Mouse (Mus musculus) embryonic facial prominence, embryonic 10.5 days (tissue): ENCODE data around the gene Txn2. TPM values are rescaled to one million over a fixed set of nuclear protein-coding genes. Genes with fewer than 3 reads are reported as not detected.
A peak's percentile ranks its signal among the peaks of the same experiment; 100 is the strongest.

Source experiments
- DNase-seq: peaks from one replicate; pipeline ENCODE4 v3.0.0-alpha.2; 2017; ENCODE audit warnings: low spot score
- H3K27ac ChIP-seq: fragments of 300-500 bp; sonication (generic); replicated peaks from 2 replicates; pipeline ENCODE4 v1.5.1; 2016; ENCODE audit warnings: mild to moderate bottlenecking
- H3K27me3 ChIP-seq: fragments of 300-500 bp; sonication (generic); replicated peaks from 2 replicates; pipeline ENCODE4 v1.6.1; 2016; ENCODE audit warnings: low read depth, mild to moderate bottlenecking; ENCODE audit not compliant: poor library complexity, severe bottlenecking
- H3K36me3 ChIP-seq: fragments of 300-500 bp; sonication (generic); replicated peaks from 2 replicates; pipeline ENCODE4 v1.6.1; 2016; ENCODE audit warnings: mild to moderate bottlenecking, moderate library complexity
- H3K4me1 ChIP-seq: fragments of 300-500 bp; sonication (generic); 2 replicates; pipeline ENCODE4 v1.6.1; 2016
- H3K4me3 ChIP-seq: fragments of 300-500 bp; sonication (generic); 2 replicates; pipeline ENCODE4 v1.5.1; 2016; ENCODE audit warnings: mild to moderate bottlenecking, moderate library complexity
- H3K9me3 ChIP-seq: fragments of 300-500 bp; sonication (generic); 2 replicates; pipeline ENCODE4 v1.6.1; 2016; ENCODE audit warnings: mild to moderate bottlenecking
- WGBS: fragments of 180-500 bp; shearing (Covaris S2); methylation state at CpG from one replicate; pipeline ENCODE4 v1.1.7; 2016; 5-methylcytosine and 5-hydroxymethylcytosine counted together
- polyA plus RNA-seq: library from polyadenylated mRNA; unstranded; fragments of >200 nt; fragmentation: Nextera tagmentation; extraction: Ambion mirVana; gene quantifications from 2 replicates; pipeline ENCODE4 v1.2.1, GENCODE M21; 2016

Gene Txn2
- polyA plus RNA-seq, 1 experiment from 2014 or later: 289 TPM

- no peak for DNase-seq
- WGBS: 82% methylated on average over 6 of the region's 6 CpGs
- no peak overlapping the region for H3K27ac ChIP-seq
- H3K4me1 ChIP-seq: peaks cover 33% of the 10 kb centered on the region
- no peaks in the 10 kb centered on the region for H3K27me3 ChIP-seq
- no peak overlapping the region for H3K4me3 ChIP-seq
- peaks cover 16% of the 10 kb centered on the region for H3K36me3 ChIP-seq
- H3K9me3 ChIP-seq: no peaks in the 10 kb centered on the region
Measured at GRCm38 (mm10) chr15:77930986-77931688, 2.3 kb upstream of the Txn2 start.

- no peak for DNase-seq
- H3K9me3 ChIP-seq: no peaks in the 10 kb centered on the region
- H3K36me3 ChIP-seq: peaks cover 27% of the 10 kb centered on the region
- 58% methylated on average over 8 of the region's 8 CpGs for WGBS
- peak overlapping the region; percentile 86; the same call in 1 of the 2 replicates for H3K27ac ChIP-seq
- peaks cover 33% of the 10 kb centered on the region for H3K4me1 ChIP-seq
- H3K27me3 ChIP-seq: no peaks in the 10 kb centered on the region
- peak overlapping the region; percentile 80 for H3K4me3 ChIP-seq
Measured at GRCm38 (mm10) chr15:77929804-77930203, 998 bp upstream of the Txn2 start.

DNA sequence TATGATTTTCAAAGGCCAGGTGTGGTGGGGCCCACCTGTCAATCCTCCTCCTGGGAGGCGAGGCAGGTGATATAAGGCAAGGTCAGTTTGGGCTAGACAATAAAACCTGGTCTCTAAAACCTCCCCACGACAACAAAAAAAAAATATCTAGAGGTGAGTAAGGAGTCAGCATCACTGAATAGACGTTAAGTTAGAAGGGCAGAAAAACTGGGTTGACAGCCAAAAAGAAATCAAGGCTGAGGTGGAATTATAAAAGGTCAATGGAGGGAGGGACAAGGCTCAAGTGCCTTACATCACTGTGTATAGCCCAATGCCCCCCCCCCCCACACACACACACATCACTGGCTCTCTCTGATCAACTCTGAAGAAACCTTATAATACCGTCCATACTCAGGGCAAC lies 715 bp downstream of the Txn2 start:
- H3K27me3 ChIP-seq: no peaks in the 10 kb centered on the region
- H3K36me3 ChIP-seq: peaks cover 44% of the 10 kb centered on the region
- 26% methylated on average over 4 of the region's 4 CpGs for WGBS
- peaks cover 22% of the 10 kb centered on the region for H3K4me1 ChIP-seq
- no peak for DNase-seq
- peak overlapping the region; percentile 80 for H3K4me3 ChIP-seq
- H3K9me3 ChIP-seq: no peaks in the 10 kb centered on the region
- peak overlapping the region; percentile 86 for H3K27ac ChIP-seq

GRCm38 (mm10) chr15:77926921-77927320 lies 1.9 kb downstream of the Txn2 start:
- Histone ChIP-seq H3K27me3 (no peaks in the 10 kb centered on the region), H3K27ac (no peak overlapping the region), H3K4me3 (peak overlapping the region; percentile 80; the same call in 1 of the 2 replicates), H3K9me3 (no peaks in the 10 kb centered on the region), H3K36me3 (peaks cover 56% of the 10 kb centered on the region), H3K4me1 (peaks cover 22% of the 10 kb centered on the region)
- 95% methylated on average over 5 of the region's 5 CpGs for WGBS
- no peak for DNase-seq

- Histone ChIP-seq H3K36me3 (peaks cover 71% of the 10 kb centered on the region), H3K9me3 (no peaks in the 10 kb centered on the region), H3K27me3 (no peaks in the 10 kb centered on the region), H3K4me3 (no peak overlapping the region), H3K4me1 (peaks cover 30% of the 10 kb centered on the region), H3K27ac (no peak overlapping the region)
- WGBS: 98% methylated on average over 2 of the region's 2 CpGs
- DNase-seq: no peak
Measured at GRCm38 (mm10) chr15:77925195-77925594, 3.6 kb downstream of the Txn2 start.

GRCm38 (mm10) chr15:77923267-77924035 lies 5.4 kb downstream of the Txn2 start:
- 69% methylated on average over 9 of the region's 9 CpGs for WGBS
- Histone ChIP-seq H3K9me3 (no peaks in the 10 kb centered on the region), H3K4me1 (peaks cover 20% of the 10 kb centered on the region), H3K4me3 (no peak overlapping the region), H3K36me3 (peaks cover 89% of the 10 kb centered on the region), H3K27me3 (no peaks in the 10 kb centered on the region), H3K27ac (no peak overlapping the region)
- DNase-seq: no peak

GRCm38 (mm10) chr15:77922710-77923109 lies 6.1 kb downstream of the Txn2 start:
- Histone ChIP-seq H3K4me1 (peaks cover 14% of the 10 kb centered on the region), H3K27ac (no peak overlapping the region), H3K27me3 (no peaks in the 10 kb centered on the region), H3K36me3 (peaks cover 96% of the 10 kb centered on the region), H3K4me3 (no peak overlapping the region), H3K9me3 (no peaks in the 10 kb centered on the region)
- DNase-seq: no peak
- 86% methylated on average over 9 of the region's 9 CpGs for WGBS

DNA sequence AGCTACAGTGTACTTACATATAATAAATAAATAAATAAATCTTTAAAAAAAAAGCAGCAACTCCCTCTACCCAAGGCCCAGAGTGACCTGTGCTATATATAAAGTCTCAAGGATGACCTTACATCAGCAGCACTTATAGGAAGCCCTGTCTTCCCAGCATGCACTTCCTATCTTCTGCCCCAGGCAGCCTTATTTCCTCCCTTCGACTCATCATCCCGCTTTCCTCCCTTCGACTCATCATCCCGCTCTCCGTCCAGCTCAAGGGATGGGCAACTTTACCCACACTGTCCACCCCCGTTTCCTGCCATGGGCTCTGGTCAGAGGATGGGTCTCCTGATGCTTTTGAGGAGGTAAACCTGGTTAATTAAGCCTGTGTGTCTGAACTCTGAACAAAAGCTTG lies 7.2 kb downstream of the Txn2 start:
- Histone ChIP-seq H3K36me3 (peaks cover 94% of the 10 kb centered on the region), H3K27ac (no peak overlapping the region), H3K9me3 (no peaks in the 10 kb centered on the region), H3K27me3 (no peaks in the 10 kb centered on the region), H3K4me1 (peaks cover 8% of the 10 kb centered on the region), H3K4me3 (no peak overlapping the region)
- DNase-seq: no peak
- 89% methylated on average over 6 of the region's 6 CpGs for WGBS

GRCm38 (mm10) chr15:77920511-77921462 lies 8.0 kb downstream of the Txn2 start:
- Histone ChIP-seq H3K4me3 (no peak overlapping the region; the same call in 1 of the 2 replicates), H3K4me1 (peaks cover 8% of the 10 kb centered on the region), H3K27ac (0 out of 2 replicates have a peak overlapping the region, but pooled peaks have one; percentile 30), H3K36me3 (peaks cover 94% of the 10 kb centered on the region), H3K9me3 (no peaks in the 10 kb centered on the region), H3K27me3 (no peaks in the 10 kb centered on the region)
- DNase-seq: peak; percentile 37
- 85% methylated on average over 10 of the region's 10 CpGs for WGBS

DNA sequence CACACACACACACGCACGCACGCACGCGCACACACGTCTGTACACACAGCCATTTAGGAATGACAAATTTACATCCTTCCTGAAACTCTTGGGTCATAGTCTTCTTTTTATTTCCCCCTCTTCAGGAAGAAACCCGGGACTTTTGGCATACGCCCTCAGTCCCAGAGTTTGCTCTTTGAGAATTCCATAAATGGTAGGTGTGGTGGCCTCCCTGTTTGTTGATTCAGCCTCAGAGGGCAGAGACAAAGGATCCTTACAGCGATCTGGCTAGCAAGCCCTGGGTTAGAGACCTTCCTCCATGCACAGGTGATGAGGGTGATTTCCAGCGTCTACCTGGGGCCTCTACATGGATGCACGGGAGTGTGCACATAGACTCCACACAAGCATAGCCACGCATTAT lies 9.4 kb downstream of the Txn2 start:
- H3K4me1 ChIP-seq: peaks cover 8% of the 10 kb centered on the region
- no peak overlapping the region for H3K27ac ChIP-seq
- no peaks in the 10 kb centered on the region for H3K27me3 ChIP-seq
- WGBS: 90% methylated on average over 12 of the region's 12 CpGs
- no peak for DNase-seq
- H3K9me3 ChIP-seq: no peaks in the 10 kb centered on the region
- peaks cover 96% of the 10 kb centered on the region for H3K36me3 ChIP-seq
- H3K4me3 ChIP-seq: no peak overlapping the region

DNA sequence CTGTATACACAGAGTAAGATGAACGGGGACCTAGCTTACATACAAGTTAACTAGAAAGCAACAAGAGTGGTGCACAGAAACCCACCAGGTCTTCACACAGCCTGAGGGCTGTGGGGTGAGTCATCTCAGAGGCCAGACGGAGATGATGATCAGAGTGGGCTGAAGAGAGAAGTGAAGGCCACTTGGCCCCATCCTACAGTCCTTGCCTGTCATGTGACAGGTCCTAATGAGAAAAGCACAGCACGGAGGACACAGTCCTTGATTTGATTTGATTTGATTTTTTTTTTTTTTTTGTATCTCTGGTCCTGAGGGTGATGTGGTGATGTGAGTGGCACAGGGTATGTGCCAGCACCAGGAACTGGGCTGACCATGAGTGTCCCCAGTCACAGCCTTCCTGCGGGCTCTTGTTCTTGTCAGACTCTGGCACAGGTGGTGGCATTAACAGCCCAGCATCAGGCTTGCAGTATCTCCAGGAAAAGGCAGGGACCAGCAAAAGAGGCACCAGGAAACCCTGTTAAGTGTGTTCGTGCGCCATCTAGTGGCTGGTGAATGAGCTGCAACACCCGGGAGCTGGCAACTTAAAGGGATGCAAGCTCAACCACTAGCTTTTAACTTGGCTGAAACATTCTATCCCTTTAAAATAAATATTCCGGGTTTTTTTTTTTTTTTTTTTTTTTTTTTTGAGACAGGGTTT lies 11.8 kb downstream of the Txn2 start:
- DNase-seq: peak; percentile 90
- whole genome bisulfite sequencing: 39% methylated on average over 8 of the region's 8 CpGs
- H3K4me3 ChIP-seq: no peak overlapping the region
- H3K27me3 ChIP-seq: no peaks in the 10 kb centered on the region
- H3K36me3 ChIP-seq: peaks cover 83% of the 10 kb centered on the region
- H3K27ac ChIP-seq: no peak overlapping the region
- peaks cover 21% of the 10 kb centered on the region for H3K4me1 ChIP-seq
- no peaks in the 10 kb centered on the region for H3K9me3 ChIP-seq

- peaks cover 68% of the 10 kb centered on the region for H3K36me3 ChIP-seq
- WGBS: 98% methylated on average over 4 of the region's 4 CpGs
- DNase-seq: no peak
- H3K27ac ChIP-seq: no peak overlapping the region
- H3K4me1 ChIP-seq: peaks cover 26% of the 10 kb centered on the region
- H3K9me3 ChIP-seq: no peaks in the 10 kb centered on the region
- no peak overlapping the region for H3K4me3 ChIP-seq
- no peaks in the 10 kb centered on the region for H3K27me3 ChIP-seq
Measured at GRCm38 (mm10) chr15:77915287-77915686, 13.5 kb downstream of the Txn2 start.
